Mouse (Mus musculus) left cerebral cortex, adult 9 months (tissue): ENCODE results near the gene Hacd2.

Experiments
- DNase-seq, 2 experiments: peaks; one replicate each; pipeline ENCODE4 v3.0.0; 2022; ENCODE audit warnings: low spot score in 2 of 2

Hacd2 gene

GRCm38 (mm10) chr16:35113496-35113895, 91.3 kb downstream of the Hacd2 start:
- DNase-seq: no peak

GRCm38 (mm10) chr16:35116328-35116956, 94.2 kb downstream of the Hacd2 start:
- no peak for DNase-seq

GRCm38 (mm10) chr16:35117436-35117835, 95.2 kb downstream of the Hacd2 start:
- DNase-seq: no peak

- DNase-seq: no peak
Measured at GRCm38 (mm10) chr16:35120603-35121002, 98.4 kb downstream of the Hacd2 start.

- no peak for DNase-seq
Measured at GRCm38 (mm10) chr16:35127270-35127669, 105.0 kb downstream of the Hacd2 start.

- no peak for DNase-seq
Measured at GRCm38 (mm10) chr16:35130172-35130571, 107.9 kb downstream of the Hacd2 start.

GRCm38 (mm10) chr16:35139416-35139815, 117.2 kb downstream of the Hacd2 start:
- no peak for DNase-seq

- no peak for DNase-seq
Measured at GRCm38 (mm10) chr16:35139873-35140619, 117.8 kb downstream of the Hacd2 start.

- no peak for DNase-seq
Measured at GRCm38 (mm10) chr16:35140620-35140975, 118.4 kb downstream of the Hacd2 start.

GRCm38 (mm10) chr16:35141839-35142238, 119.6 kb downstream of the Hacd2 start:
- no peak for DNase-seq

GRCm38 (mm10) chr16:35146153-35146552, 123.9 kb downstream of the Hacd2 start:
- no peak for DNase-seq

- DNase-seq: no peak
Measured at GRCm38 (mm10) chr16:35153146-35153755, 131.0 kb downstream of the Hacd2 start.

- DNase-seq: peak in 1 of 2 experiments; percentile 58
Measured at GRCm38 (mm10) chr16:35154245-35154640, 132.0 kb downstream of the Hacd2 start.

GRCm38 (mm10) chr16:35154641-35155390, 132.6 kb downstream of the Hacd2 start, which contains the start of gene Adcy5:
TSS of gene Adcy5 (plus strand) at chr16:35154877.
- DNase-seq: peak in 1 of 2 experiments; percentile 30

GRCm38 (mm10) chr16:35155391-35156305, 133.4 kb downstream of the Hacd2 start:
- DNase-seq: peak in 1 of 2 experiments; percentile 42

GRCm38 (mm10) chr16:35156306-35156695, 134.1 kb downstream of the Hacd2 start:
- DNase-seq: peak in 1 of 2 experiments; percentile 26

GRCm38 (mm10) chr16:35156832-35157231, 134.6 kb downstream of the Hacd2 start:
- no peak for DNase-seq
